Mouse (Mus musculus) embryo, embryonic 11.5 days (tissue): ENCODE results near the gene Plekhh2.
"Not testable (repeated sequence)": the region's sequence is repeated elsewhere in the genome, so short reads cannot be mapped to it uniquely, and the experiment has no call there.

Experiments used
- DNase-seq: peaks from one replicate; pipeline ENCODE4 v3.0.0-alpha.2; 2012; ENCODE audit warnings: low read depth, low spot score

Gene Plekhh2

GRCm38 (mm10) chr17:84510961-84511639 lies 595 bp upstream of the Plekhh2 start:
- DNase-seq = no peak

- no peak for DNase-seq
These were observed 906 bp downstream of the Plekhh2 start for GRCm38 (mm10) chr17:84512516-84513085.

GRCm38 (mm10) chr17:84515901-84516300 lies 4.2 kb downstream of the Plekhh2 start:
- no peak for DNase-seq

- no peak for DNase-seq
These were observed 7.7 kb downstream of the Plekhh2 start for GRCm38 (mm10) chr17:84519346-84519745.

GRCm38 (mm10) chr17:84520057-84520456 lies 8.4 kb downstream of the Plekhh2 start:
- no peak for DNase-seq

- no peak for DNase-seq
These were observed 17.7 kb downstream of the Plekhh2 start for GRCm38 (mm10) chr17:84529356-84529755.

- DNase-seq = no peak
These were observed 18.6 kb downstream of the Plekhh2 start for GRCm38 (mm10) chr17:84530202-84530796.

GRCm38 (mm10) chr17:84532909-84533499 lies 21.3 kb downstream of the Plekhh2 start:
- DNase-seq = no peak

- DNase-seq = no peak
These were observed 22.1 kb downstream of the Plekhh2 start for GRCm38 (mm10) chr17:84533841-84534240.

- no peak for DNase-seq
These were observed 22.9 kb downstream of the Plekhh2 start for GRCm38 (mm10) chr17:84534632-84535031.

GRCm38 (mm10) chr17:84535226-84535625 lies 23.5 kb downstream of the Plekhh2 start:
- no peak for DNase-seq

- no peak for DNase-seq
These were observed 25.6 kb downstream of the Plekhh2 start for GRCm38 (mm10) chr17:84537301-84537700.

GRCm38 (mm10) chr17:84537966-84538365 lies 26.3 kb downstream of the Plekhh2 start:
- DNase-seq = no peak

GRCm38 (mm10) chr17:84540603-84541002 lies 28.9 kb downstream of the Plekhh2 start:
- DNase-seq = no peak

GRCm38 (mm10) chr17:84550902-84551877 lies 39.5 kb downstream of the Plekhh2 start:
- peak; percentile 34 for DNase-seq

- no peak for DNase-seq
These were observed 40.5 kb downstream of the Plekhh2 start for GRCm38 (mm10) chr17:84552230-84552629.

GRCm38 (mm10) chr17:84564264-84564663 lies 52.6 kb downstream of the Plekhh2 start:
- not testable (repeated sequence) for DNase-seq

GRCm38 (mm10) chr17:84565762-84566161 lies 54.1 kb downstream of the Plekhh2 start:
- no peak for DNase-seq

- no peak for DNase-seq
These were observed 55.3 kb downstream of the Plekhh2 start for GRCm38 (mm10) chr17:84566773-84567555.

GRCm38 (mm10) chr17:84568807-84569206 lies 57.1 kb downstream of the Plekhh2 start:
- no peak for DNase-seq

- DNase-seq = no peak
These were observed 58.1 kb downstream of the Plekhh2 start for GRCm38 (mm10) chr17:84569770-84570169.
